Mouse (Mus musculus): ENCODE measurements around the gene Alcam. TPM values are rescaled to one million over a fixed set of nuclear protein-coding genes. Genes with fewer than 3 reads are reported as not detected.

The Alcam gene
- polyA plus RNA-seq, 1 experiment from 2014 or later, result 331 TPM

DNA sequence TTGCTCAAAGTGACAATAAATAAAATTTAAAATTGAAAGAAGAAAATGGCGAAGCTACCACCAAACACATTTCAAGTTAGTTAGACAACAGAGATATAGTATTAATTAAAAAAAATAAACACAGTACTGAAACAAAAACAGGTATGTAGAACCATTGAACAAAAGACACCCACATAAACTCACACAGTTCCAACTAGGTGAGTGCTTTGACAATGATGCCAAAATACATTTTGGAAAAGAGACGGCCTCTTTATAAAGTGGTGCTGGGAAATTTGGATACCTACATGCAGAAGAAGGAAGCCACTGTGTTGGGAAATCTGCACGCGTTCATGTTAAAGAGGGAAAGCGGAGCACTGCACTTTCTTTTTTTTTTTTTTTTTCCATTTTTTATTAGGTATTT lies 85.4 kb downstream of the Alcam start:
- H3K4me3 ChIP-seq (ENCODE audit: inconsistent target), result no peak overlapping the region
- 96% methylated on average over 2 of the region's 5 CpGs for WGBS (ENCODE audit: missing documents)
- no peaks in the 10 kb centered on the region for H3K36me3 ChIP-seq (ENCODE audit: inconsistent target)
- peaks cover 76% of the 10 kb centered on the region for H3K79me2 ChIP-seq (ENCODE audit: inconsistent target)
- H3K27ac ChIP-seq, result no peak overlapping the region

DNA sequence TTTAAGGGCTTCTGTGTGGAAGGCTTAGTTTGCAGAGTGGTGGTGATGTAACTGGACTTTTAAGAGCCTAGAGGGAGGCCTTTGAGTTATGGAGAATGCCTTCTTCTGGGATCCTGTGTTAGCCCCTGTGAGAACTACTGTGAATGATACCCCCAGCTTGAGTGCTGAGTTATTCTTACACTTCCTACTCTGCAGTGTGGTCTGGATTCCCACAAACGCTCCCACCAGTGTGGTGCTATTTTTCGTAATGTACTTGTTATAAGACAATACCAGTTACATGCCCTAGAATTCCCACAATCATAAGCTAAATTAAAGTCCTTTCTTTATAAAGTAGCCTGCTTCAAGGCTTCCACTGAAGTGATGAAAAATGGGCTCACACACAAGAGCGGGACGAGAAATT lies 87.0 kb downstream of the Alcam start:
- peaks cover 84% of the 10 kb centered on the region for H3K79me2 ChIP-seq (ENCODE audit: inconsistent target)
- H3K27ac ChIP-seq, result no peak overlapping the region
- H3K4me3 ChIP-seq (ENCODE audit: inconsistent target), result no peak overlapping the region
- WGBS (ENCODE audit: missing documents), result 76% methylated on average over 4 of the region's 4 CpGs
- H3K36me3 ChIP-seq (ENCODE audit: inconsistent target), result no peaks in the 10 kb centered on the region

- peaks cover 89% of the 10 kb centered on the region for H3K79me2 ChIP-seq (ENCODE audit: inconsistent target)
- H3K27ac ChIP-seq, result no peak overlapping the region
- H3K4me3 ChIP-seq (ENCODE audit: inconsistent target), result no peak overlapping the region
- no peaks in the 10 kb centered on the region for H3K36me3 ChIP-seq (ENCODE audit: inconsistent target)
- 95% methylated on average over 4 of the region's 4 CpGs for WGBS (ENCODE audit: missing documents)
Observed at GRCm38 (mm10) chr16:52363944-52364511, 89.8 kb downstream of the Alcam start.

- Histone ChIP-seq H3K27ac (no peak overlapping the region), H3K79me2 (ENCODE audit: inconsistent target) (peaks cover 83% of the 10 kb centered on the region), H3K36me3 (ENCODE audit: inconsistent target) (no peaks in the 10 kb centered on the region), H3K4me3 (ENCODE audit: inconsistent target) (no peak overlapping the region)
- 82% methylated on average over 2 of the region's 2 CpGs for WGBS (ENCODE audit: missing documents)
Observed at GRCm38 (mm10) chr16:52343467-52344033, 110.3 kb downstream of the Alcam start.

DNA sequence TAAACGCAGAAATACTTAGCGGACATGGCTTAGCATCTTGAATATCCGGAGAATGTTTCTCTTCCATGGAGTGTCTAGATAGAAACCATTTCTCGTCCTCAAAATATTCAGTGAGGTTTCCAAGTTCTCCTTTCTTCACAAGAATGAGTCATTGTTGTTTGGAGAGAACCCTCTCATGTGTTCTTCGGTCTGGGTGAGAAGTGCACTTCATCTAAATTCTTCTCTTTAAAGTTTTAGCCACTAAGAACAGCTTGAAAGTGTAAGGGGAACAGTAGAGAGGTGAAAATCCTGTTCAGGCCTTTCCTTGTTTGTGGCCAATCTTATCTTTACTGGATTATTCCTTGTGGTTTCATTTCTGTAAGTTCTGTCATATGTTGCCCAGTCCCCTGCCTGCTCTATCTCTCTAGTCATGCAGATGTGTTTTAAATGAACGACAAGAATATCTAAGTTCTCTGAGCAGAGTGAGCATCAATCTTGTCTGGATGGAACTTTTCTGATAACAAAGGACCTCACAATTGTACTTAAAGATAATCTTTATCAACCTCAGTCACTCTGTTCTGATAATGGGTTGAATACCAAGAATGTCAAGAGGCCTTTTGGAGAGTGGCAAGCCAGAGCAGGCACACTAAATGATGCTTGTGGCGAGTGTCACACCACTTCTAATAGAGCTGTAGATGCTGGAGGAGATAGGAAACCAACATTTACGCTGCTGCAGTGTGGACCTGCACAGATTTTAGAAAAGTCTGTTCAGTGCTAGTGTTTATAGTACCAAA lies 111.0 kb downstream of the Alcam start:
- H3K27ac ChIP-seq, result no peak overlapping the region
- H3K36me3 ChIP-seq (ENCODE audit: inconsistent target), result no peaks in the 10 kb centered on the region
- WGBS (ENCODE audit: missing documents), result 69% methylated on average over 8 of the region's 8 CpGs

GRCm38 (mm10) chr16:52334084-52334483 lies 119.8 kb downstream of the Alcam start:
- Histone ChIP-seq H3K4me3 (ENCODE audit: inconsistent target) (no peak overlapping the region), H3K27ac (no peak overlapping the region), H3K79me2 (ENCODE audit: inconsistent target) (peaks cover 89% of the 10 kb centered on the region), H3K36me3 (ENCODE audit: inconsistent target) (no peaks in the 10 kb centered on the region)
- WGBS (ENCODE audit: missing documents), result 90% methylated on average over 4 of the region's 4 CpGs

More for the DNA sequence above, 111.0 kb downstream of the Alcam start:
- peaks cover 83% of the 10 kb centered on the region for H3K79me2 ChIP-seq (ENCODE audit: inconsistent target)
- H3K4me3 ChIP-seq (ENCODE audit: inconsistent target), result no peak overlapping the region

DNA sequence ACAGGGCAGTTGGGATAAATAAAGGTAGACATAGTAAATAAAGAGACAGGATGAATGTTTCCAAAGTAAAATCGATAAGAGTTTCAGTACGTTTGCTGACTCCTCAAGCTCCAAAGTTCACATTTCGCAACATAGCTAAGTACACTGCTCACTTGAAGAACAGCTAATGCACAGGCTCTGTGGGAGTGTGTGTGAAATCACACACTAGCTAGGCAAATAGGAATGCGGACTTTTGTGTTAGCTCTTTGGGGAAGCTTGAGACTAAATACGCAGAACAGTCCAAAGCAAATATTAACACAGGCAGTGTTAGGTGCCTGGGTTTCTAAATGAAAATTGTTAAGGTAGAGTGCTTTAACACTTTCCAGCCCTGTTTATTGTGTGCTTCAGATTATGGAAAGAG lies 120.2 kb downstream of the Alcam start:
- WGBS (ENCODE audit: missing documents), result 90% methylated on average over 5 of the region's 5 CpGs
- H3K79me2 ChIP-seq (ENCODE audit: inconsistent target), result peaks cover 89% of the 10 kb centered on the region
- no peak overlapping the region for H3K27ac ChIP-seq
- H3K4me3 ChIP-seq (ENCODE audit: inconsistent target), result no peak overlapping the region
- H3K36me3 ChIP-seq (ENCODE audit: inconsistent target), result no peaks in the 10 kb centered on the region

- WGBS (ENCODE audit: missing documents), result 93% methylated on average over 2 of the region's 3 CpGs
- no peak overlapping the region for H3K27ac ChIP-seq
- peaks cover 83% of the 10 kb centered on the region for H3K79me2 ChIP-seq (ENCODE audit: inconsistent target)
- H3K4me3 ChIP-seq (ENCODE audit: inconsistent target), result no peak overlapping the region
- no peaks in the 10 kb centered on the region for H3K36me3 ChIP-seq (ENCODE audit: inconsistent target)
Observed at GRCm38 (mm10) chr16:52331341-52331830, 122.5 kb downstream of the Alcam start.

DNA sequence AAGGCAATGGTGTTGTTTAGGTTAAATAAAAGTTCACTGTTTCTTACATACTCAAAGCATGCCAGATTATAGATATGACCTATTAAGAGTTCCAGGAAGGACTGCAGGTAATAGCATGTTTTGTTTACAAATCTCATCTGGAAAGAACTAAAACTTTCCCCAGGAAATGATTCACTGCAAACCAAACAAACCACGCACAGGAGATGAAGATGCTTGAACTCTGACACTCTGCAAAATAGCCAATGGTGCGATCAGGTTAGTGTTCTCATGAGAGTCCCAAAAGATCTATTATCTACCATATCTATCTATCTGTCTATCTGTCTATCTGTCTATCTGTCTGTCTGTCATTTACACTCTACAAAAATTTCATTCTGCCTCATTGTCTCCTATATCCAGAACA lies 124.5 kb downstream of the Alcam start:
- Histone ChIP-seq H3K27ac (no peak overlapping the region), H3K36me3 (ENCODE audit: inconsistent target) (no peaks in the 10 kb centered on the region), H3K4me3 (ENCODE audit: inconsistent target) (no peak overlapping the region), H3K79me2 (ENCODE audit: inconsistent target) (peaks cover 80% of the 10 kb centered on the region)
- WGBS (ENCODE audit: missing documents), result 92% methylated on average over 2 of the region's 2 CpGs

DNA sequence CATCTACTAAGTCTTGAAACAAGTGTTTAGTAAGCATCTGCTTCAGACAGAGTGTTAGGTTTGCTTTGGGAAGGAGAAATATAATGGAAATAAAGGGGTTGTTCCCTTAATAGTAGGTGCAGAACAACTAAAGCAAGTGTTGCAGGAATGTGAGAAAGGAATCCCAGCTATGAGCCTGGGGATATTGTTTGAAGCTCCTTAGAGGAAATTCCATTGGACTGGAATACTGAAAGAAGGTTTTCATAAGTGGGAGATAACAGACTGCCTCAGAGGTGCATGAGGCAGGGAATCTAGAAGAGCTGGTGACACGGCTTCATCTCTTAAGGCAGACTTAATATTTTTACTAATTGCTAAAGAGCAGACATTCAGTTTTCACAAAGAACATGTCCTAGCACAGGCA lies 134.6 kb downstream of the Alcam start:
- 89% methylated on average over 1 of the region's 1 CpGs for WGBS (ENCODE audit: missing documents)
- Histone ChIP-seq H3K36me3 (ENCODE audit: inconsistent target) (no peaks in the 10 kb centered on the region), H3K79me2 (ENCODE audit: inconsistent target) (peaks cover 99% of the 10 kb centered on the region), H3K4me3 (ENCODE audit: inconsistent target) (no peak overlapping the region), H3K27ac (no peak overlapping the region)

- Histone ChIP-seq H3K79me2 (ENCODE audit: inconsistent target) (peaks cover 79% of the 10 kb centered on the region), H3K4me3 (ENCODE audit: inconsistent target) (no peak overlapping the region; the same call in 1 of the 2 replicates), H3K36me3 (ENCODE audit: inconsistent target) (no peaks in the 10 kb centered on the region), H3K27ac (no peak overlapping the region)
- WGBS (ENCODE audit: missing documents), result 14% methylated on average over 9 of the region's 9 CpGs
Observed at GRCm38 (mm10) chr16:52311073-52311472, 142.8 kb downstream of the Alcam start.

DNA sequence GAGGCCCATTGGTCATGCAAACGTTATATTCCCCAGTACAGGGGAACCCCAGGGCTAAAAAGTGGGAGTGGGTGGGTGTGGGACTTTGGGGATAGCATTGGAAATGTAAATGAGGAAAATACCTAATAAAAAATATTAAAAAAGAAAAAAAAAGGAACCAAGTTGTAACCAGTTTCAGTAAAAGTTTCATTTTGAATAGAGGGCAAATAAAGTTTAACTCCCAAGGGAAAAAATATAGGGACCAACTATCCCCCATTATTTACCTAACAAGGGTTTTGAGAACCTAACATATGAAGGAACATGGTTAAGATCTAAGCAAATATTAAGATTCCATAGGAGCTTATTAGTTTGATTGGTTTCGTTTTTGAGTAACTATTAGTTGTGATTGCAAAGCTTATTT lies 146.9 kb downstream of the Alcam start:
- H3K4me3 ChIP-seq (ENCODE audit: inconsistent target), result no peak overlapping the region
- H3K27ac ChIP-seq, result no peak overlapping the region
- WGBS (ENCODE audit: missing documents), result 96% methylated on average over 2 of the region's 2 CpGs
- peaks cover 7% of the 10 kb centered on the region; the same call in 1 of the 2 replicates for H3K36me3 ChIP-seq (ENCODE audit: inconsistent target)
- H3K79me2 ChIP-seq (ENCODE audit: inconsistent target), result peaks cover 38% of the 10 kb centered on the region

DNA sequence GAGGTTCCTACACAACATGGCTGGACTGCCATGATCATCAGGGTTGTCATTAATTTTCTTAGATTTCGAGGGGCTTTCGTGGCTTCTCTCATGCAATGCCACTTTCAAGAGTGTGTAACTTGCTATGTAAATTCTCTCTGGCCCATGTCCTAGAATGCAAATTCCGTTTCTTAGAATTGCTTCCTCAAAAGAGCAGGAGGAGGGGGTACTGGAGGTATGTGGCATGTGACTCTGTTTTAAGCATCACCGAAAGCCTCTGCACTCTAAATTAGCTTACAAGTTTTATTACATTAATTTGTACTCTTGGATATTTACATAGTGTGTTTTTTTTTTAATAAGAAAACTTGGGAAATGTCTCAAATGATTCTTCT lies 150.4 kb downstream of the Alcam start:
- 56% methylated on average over 4 of the region's 4 CpGs for WGBS (ENCODE audit: missing documents)
- peaks cover 6% of the 10 kb centered on the region; the same call in 1 of the 2 replicates for H3K79me2 ChIP-seq (ENCODE audit: inconsistent target)
- H3K36me3 ChIP-seq (ENCODE audit: inconsistent target), result peaks cover 7% of the 10 kb centered on the region; the same call in 1 of the 2 replicates
- no peak overlapping the region for H3K27ac ChIP-seq
- no peak overlapping the region for H3K4me3 ChIP-seq (ENCODE audit: inconsistent target)

DNA sequence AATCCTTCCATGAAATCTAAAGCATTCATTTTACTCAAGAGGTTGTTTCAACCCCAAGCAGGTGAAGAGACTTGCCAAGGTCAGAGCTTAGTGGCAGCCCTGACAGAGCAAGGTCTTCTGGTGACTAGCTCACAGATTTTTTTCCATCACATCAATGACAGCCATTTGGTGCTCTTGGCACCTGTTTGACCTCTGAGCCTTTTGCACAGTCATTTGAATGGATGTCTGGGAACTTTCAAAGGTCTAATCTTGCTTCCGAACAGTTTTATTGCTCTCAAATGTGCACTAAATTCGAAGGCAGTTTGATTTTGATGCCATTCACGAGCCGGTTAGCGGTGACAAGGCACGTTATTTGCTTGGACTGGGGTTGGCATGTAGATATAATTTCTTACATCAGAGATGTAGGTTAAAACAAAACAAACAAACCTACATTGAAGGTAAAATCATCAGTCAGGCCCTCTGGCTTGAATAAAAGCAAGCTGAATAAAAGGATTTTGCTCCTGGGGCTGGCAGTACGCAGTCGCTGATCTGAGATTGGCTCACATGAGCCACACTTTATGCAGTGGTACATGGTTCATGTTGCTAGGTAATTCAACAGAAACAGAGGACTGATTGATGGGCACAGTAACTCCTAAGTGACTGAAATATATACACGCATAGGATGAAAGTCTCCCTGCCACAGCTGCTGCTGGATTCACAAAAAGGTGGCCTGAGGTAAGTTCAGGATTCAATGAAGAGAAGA lies 150.9 kb downstream of the Alcam start:
- Histone ChIP-seq H3K79me2 (ENCODE audit: inconsistent target) (peaks cover 6% of the 10 kb centered on the region; the same call in 1 of the 2 replicates), H3K36me3 (ENCODE audit: inconsistent target) (peaks cover 7% of the 10 kb centered on the region; the same call in 1 of the 2 replicates), H3K4me3 (ENCODE audit: inconsistent target) (no peak overlapping the region), H3K27ac (no peak overlapping the region)
- WGBS (ENCODE audit: missing documents), result 94% methylated on average over 9 of the region's 9 CpGs
